Mouse (Mus musculus): ENCODE data around the gene Asic2. TPM values are rescaled to one million over a fixed set of nuclear protein-coding genes. Genes with fewer than 3 reads are reported as not detected.

Gene Asic2
- polyA plus RNA-seq, 1 experiment, result 24.0 TPM

DNA sequence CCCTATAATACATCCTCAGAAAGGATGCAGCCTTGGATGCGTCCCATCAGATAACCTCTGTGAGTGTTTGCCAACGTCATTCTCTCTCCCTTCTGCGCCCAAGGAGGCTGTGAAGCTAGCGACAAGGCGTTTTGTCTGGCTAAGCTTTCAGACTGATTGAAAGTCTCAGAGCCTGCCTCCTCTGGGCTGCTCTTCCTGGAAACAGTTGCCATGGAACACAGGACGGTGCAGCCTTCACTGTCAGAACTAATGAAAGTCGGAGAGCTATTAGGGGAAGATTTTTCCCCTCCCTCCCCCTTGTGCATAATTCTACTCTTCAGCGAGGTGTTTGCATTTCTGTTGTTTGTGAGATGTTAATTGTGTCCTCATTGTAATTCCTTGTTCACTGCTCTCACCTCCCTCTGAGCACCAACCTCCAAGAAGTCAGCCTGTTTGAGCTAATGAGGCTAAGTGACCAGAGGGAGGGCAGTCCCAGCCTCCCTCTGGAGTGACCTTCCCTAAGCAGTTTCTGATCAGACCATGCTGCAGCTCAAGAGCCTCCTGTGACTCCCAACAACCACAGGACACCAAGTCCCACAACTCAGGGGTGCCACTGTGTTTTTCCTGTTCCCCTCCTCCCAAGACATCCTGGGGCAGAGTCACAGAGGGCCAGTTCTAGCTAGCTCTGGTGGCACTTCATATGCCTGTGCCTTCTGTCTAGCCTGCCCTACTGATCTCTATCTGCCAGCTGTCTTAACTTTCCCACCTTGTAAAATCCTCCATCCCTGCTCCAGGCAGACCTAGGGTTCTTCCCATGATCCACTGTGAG is 70.5 kb downstream of the Asic2 start:
- TF ChIP-seq POLR2A (IDR thresholded peaks at IDR 0.05; ENCODE audit: borderline replicate concordance, extremely low read depth, insufficient read depth, insufficient read length, poor library complexity, severe bottlenecking) (no peak), CTCF (IDR thresholded peaks at IDR 0.05; ENCODE audit: borderline replicate concordance, extremely low read depth, insufficient read depth, insufficient read length) (no peak)
- peak; percentile 88 for DNase-seq (ENCODE audit: low read depth)

DNA sequence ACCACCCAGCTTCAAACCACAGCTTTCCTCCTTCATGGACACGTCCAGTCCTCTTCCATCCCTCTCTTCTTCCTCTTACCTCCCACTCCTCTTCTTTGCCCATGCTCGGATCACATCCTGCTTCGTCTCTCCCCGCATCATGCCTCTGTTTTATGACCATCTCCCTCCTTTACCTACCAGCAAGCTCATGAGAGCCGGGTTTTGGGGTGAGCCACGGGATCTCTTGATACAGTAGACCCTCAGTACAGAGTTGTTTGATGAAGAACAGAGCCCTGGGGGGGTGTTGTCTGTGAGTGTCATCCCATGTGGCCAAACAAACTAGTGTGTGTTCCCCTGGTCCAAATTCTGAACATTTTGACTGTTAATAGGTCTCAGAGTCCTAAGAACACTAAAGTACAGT is 71.7 kb downstream of the Asic2 start:
- TF ChIP-seq CTCF (IDR thresholded peaks at IDR 0.05; ENCODE audit: borderline replicate concordance, extremely low read depth, insufficient read depth, insufficient read length), result no peak
- TF ChIP-seq POLR2A (IDR thresholded peaks at IDR 0.05; ENCODE audit: borderline replicate concordance, extremely low read depth, insufficient read depth, insufficient read length, poor library complexity, severe bottlenecking), result no peak
- DNase-seq (ENCODE audit: low read depth), result no peak

DNA sequence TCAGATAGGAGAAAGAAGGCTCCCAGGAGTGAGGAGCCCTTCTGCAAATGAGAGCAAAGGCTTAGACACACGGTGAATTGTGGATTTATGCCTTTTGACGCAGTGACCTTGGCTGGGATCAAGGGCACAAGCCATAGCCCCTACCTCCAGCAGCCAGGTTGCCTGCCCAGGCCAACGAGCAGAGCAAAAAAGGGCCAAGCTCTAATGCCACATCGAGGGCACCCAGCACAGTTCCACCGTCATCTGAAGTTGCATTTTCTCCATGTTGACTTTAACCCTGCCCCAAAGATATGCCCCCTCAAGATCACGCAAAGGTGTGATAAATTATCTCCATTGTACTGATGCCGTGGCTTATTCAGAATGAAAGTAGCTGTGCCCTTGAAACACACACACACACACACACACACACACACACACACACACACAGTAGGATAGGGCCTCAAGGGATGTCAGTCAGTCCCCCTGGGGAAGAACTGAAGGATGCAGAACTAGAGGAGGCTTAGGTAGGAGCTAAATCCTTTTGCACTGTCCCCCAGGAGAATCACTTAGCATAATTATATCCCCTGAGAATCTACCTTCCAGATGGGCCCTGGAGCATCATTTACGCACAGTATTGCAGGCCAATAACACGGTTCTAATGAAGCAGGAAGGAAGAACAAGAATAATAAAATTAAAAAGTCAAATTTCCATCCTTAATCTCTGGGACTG is 96.6 kb downstream of the Asic2 start:
- TF ChIP-seq CTCF (IDR thresholded peaks at IDR 0.05; ENCODE audit: borderline replicate concordance, extremely low read depth, insufficient read depth, insufficient read length) (no peak), POLR2A (IDR thresholded peaks at IDR 0.05; ENCODE audit: borderline replicate concordance, extremely low read depth, insufficient read depth, insufficient read length, poor library complexity, severe bottlenecking) (no peak)
- DNase-seq (ENCODE audit: low read depth), result peak; percentile 46

DNA sequence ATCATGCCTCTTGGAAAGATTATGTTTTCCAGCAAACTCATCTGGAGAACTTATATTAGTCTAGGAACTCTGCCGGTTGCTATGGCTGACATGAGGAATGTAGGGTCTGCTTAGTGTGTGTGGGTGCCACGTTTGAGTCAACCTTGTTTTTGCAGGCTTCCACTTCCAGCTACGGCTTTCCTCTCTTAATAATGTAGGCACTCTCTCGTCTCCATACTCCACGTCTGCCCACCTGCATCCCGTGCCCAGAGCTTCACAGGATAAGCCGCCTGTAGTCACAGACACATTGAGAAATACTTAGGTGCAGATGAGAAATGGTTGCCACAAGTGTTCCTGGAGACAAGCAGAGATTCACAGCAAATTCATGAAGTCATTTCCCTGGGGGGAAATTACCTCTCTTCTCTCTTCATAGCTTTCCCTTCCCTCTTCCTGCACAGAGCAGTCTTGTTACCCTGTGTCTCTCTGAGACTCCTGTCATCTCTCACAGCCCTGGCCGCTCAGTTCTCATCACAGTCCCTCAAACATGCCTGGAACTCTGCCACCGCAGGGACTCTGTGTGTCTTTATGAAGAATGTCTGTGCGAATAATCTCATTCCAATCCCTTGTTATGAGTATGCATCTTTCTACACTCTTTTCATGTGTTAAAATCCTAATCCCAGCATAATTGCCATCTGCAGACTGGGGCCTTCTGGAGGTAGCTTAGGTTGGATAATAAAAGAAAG is 102.4 kb downstream of the Asic2 start:
- TF ChIP-seq CTCF (IDR thresholded peaks at IDR 0.05; ENCODE audit: borderline replicate concordance, extremely low read depth, insufficient read depth, insufficient read length) (no peak), POLR2A (IDR thresholded peaks at IDR 0.05; ENCODE audit: borderline replicate concordance, extremely low read depth, insufficient read depth, insufficient read length, poor library complexity, severe bottlenecking) (no peak)
- DNase-seq (ENCODE audit: low read depth), result peak; percentile 57

DNA sequence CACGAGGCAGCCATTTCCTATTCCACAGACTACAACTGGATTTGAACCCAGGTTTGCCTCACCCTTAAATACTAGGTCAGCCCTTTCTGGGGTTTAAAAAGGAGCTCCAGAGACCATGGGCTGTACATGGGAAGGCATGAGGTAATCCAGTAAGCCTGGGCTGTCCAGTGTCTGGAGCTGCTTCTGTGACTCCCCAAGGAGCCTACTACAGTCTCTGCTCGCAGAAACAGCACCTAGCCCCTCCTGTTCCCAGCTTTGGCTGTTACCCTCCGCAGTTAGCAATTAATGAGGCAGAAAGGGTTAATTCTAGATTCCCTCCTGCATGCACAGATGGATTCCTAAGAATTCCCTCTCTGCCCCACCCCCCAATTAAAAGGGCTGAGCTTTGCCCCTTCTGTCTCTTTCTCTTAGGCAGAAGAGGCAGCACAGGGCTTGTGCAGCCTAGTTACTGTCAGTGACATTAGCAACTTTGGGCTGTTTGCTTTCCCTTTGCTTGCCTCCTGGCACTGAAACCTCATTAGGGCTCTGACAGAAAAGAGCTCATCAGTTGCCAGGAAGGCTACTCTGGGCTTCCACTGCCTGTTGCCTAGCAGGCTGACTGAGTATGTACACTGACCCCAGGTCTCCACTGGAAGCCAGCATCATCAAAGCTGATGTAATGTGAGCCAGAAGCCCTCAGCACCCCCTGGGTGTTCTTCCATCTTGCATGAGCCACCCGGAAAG is 107.8 kb downstream of the Asic2 start, which contains the start of gene 5530401A14Rik:
5530401A14Rik (plus strand) TSS at position 424 of the 723 bp plus-strand sequence.
- peak; percentile 95 for DNase-seq (ENCODE audit: low read depth)
- TF ChIP-seq POLR2A (IDR thresholded peaks at IDR 0.05; ENCODE audit: borderline replicate concordance, extremely low read depth, insufficient read depth, insufficient read length, poor library complexity, severe bottlenecking), result no peak
- no peak for TF ChIP-seq CTCF (IDR thresholded peaks at IDR 0.05; ENCODE audit: borderline replicate concordance, extremely low read depth, insufficient read depth, insufficient read length)

DNA sequence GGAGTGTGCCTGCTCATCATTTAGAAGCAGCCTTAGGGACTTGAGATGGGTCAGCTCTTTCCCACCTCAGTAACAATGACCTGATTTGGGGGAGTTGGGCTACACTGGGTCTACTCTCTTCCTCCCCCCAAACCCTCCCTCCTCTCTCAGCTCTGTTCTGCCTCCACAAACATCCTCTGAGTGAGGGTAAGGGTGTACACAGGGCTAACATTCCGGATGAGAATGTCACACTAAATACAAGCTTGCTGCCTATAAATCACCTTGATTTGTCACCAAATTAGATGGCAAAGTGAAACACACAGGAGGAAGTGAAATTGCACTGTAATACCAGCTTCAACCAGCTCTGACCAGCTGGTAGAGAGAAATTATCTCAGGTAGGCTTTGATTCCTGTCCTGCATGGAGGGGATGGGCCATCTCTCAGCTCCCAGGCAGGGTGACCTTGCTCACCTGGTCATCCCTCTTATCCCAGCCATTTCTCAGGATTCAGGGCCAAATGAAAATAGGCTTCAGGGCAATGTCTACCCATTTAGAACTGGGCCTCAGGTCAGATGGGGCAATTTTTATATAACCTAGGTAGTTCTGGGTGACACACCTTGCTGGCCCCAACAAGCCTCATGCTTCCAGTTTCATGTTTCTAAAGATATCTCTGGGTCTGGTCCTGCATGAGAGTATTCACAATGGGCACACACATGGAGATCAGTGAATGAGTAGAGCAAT is 120.3 kb downstream of the Asic2 start:
- TF ChIP-seq POLR2A (IDR thresholded peaks at IDR 0.05; ENCODE audit: borderline replicate concordance, extremely low read depth, insufficient read depth, insufficient read length, poor library complexity, severe bottlenecking) (no peak), CTCF (IDR thresholded peaks at IDR 0.05; ENCODE audit: borderline replicate concordance, extremely low read depth, insufficient read depth, insufficient read length) (no peak)
- no peak for DNase-seq (ENCODE audit: low read depth)

DNA sequence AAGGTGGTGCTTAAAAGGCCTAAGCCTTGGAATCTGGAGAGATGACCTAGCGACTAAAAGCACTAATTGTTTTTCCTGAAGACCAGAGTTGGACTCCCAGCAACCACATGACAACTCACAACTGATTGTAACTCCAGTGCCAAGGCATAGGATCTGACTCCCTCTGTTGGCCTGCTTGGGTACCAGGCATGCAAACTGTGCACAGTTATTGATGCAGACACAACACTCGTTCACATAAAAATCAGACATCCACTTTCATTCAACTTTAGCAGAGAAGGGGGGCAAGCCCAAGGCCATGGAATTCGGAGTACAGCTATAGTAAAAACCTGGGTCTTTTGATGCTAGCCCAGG is 122.6 kb downstream of the Asic2 start:
- DNase-seq (ENCODE audit: low read depth), result no peak
- TF ChIP-seq CTCF (IDR thresholded peaks at IDR 0.05; ENCODE audit: borderline replicate concordance, extremely low read depth, insufficient read depth, insufficient read length), result peak; percentile 12; the same call in 1 of the 2 replicates
- TF ChIP-seq POLR2A (IDR thresholded peaks at IDR 0.05; ENCODE audit: borderline replicate concordance, extremely low read depth, insufficient read depth, insufficient read length, poor library complexity, severe bottlenecking), result no peak

DNA sequence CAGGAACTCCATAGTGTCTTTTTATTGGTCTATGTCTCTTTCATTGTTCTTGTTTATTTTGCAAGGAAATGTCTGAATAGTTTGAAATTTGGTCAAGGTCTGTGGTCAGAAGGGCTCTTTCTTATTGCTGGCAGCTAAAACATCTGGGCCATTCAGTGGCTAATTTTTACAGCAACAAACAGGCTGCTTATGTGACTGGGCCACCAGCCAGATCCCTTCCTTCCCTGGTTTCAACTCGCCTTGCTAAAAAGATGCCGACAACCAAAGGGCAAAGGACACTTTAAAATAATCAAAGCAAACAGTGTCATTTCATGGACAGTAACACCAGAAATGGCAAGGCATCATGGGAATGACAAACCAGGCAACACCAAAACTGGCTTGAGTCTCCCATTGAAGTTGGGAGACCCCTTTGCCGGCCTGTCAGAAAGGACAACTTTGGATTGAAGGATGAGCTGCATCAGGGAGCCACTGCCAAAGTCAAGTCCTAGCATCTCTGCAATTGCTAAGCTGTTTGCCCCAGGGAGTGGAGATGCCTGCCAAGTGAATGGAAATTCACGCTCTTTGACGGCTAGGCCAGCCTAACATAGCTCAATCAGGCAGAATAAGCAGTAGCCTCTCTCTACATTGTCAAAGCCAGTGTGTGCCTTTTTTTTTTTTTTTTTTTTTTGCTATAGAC is 123.1 kb downstream of the Asic2 start:
- TF ChIP-seq POLR2A (IDR thresholded peaks at IDR 0.05; ENCODE audit: borderline replicate concordance, extremely low read depth, insufficient read depth, insufficient read length, poor library complexity, severe bottlenecking) (no peak), CTCF (IDR thresholded peaks at IDR 0.05; ENCODE audit: borderline replicate concordance, extremely low read depth, insufficient read depth, insufficient read length) (no peak)
- peak; percentile 82 for DNase-seq (ENCODE audit: low read depth)

DNA sequence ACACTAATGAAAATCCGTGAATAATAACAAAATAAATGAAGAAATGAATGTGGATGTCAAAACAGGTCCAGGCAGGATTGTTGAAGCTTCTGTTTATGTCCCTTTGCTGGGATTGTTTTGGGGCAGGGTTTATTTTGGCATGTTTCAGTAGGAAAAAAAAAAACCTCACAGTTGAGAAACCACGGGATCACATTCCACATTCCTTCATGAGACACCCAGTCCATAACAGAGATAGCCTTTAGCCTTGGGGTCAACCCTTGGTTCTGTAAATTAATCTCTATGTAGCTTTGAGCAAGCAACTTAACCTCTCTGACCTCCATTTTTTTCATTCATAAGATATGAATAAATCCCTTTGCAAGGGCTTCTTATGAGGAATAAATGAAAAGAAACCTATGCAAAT is 127.3 kb downstream of the Asic2 start:
- TF ChIP-seq POLR2A (IDR thresholded peaks at IDR 0.05; ENCODE audit: borderline replicate concordance, extremely low read depth, insufficient read depth, insufficient read length, poor library complexity, severe bottlenecking) (no peak), CTCF (IDR thresholded peaks at IDR 0.05; ENCODE audit: borderline replicate concordance, extremely low read depth, insufficient read depth, insufficient read length) (no peak)
- no peak for DNase-seq (ENCODE audit: low read depth)

DNA sequence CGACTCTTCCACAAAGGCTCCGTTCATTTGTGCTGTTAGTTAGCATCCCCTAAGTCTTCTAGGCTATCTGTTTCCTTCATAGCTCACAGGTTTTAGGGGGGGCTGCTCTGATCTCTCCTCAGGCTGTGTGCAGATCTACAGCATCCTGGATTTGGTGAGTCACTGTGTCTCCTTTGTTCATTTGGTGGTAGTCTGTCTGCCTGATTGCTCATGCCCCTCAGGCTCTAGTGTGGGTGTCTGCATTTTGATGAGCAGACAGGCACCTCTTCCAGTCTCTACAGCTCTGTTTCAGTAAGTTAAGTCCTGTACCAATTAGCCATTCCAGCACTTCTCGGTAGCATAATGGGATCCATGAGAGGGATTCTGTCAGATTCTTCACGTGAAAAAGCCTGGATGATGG is 129.8 kb downstream of the Asic2 start:
- peak; percentile 67 for DNase-seq (ENCODE audit: low read depth)
- TF ChIP-seq CTCF (IDR thresholded peaks at IDR 0.05; ENCODE audit: borderline replicate concordance, extremely low read depth, insufficient read depth, insufficient read length), result no peak
- TF ChIP-seq POLR2A (IDR thresholded peaks at IDR 0.05; ENCODE audit: borderline replicate concordance, extremely low read depth, insufficient read depth, insufficient read length, poor library complexity, severe bottlenecking), result no peak

Measured in brain, embryonic 14.5 days (tissue).